Mouse (Mus musculus): Measurements from ENCODE around the gene Chpt1.
"Not testable (repeated sequence)": the region's sequence is repeated elsewhere in the genome, so short reads cannot be mapped to it uniquely, and the experiment has no call there.

The Chpt1 gene

DNA sequence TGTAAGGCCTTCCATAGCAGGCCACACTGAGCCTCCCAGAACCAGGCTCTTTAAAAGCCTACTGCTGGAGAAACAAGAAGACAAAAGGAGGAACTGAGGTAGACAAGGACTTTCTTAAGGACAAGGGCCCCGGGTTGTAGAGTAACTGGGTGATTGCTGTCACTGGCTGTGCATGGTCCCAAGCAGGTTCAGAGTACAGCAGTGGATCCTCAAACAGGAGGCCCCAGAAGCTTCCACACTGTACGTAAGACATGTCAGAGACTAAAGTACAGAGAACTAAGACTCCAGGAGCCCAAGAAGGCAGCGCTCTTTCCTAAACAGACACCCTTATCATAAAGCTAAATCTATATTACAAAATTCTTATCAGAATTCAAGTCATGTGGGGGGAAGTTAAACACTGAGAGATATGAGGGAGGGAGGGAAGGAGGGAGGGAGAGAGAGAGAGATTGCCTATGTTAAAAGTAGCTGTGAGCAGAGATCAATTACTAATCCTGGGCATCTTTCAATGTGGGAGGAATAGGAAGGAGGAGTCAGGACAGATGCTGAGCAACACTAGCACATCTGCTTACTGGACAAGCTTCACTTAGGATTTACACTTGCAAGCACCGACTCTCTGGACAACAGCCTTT is 8.8 kb downstream of the Chpt1 start:
- DNase-seq: no peak

DNA sequence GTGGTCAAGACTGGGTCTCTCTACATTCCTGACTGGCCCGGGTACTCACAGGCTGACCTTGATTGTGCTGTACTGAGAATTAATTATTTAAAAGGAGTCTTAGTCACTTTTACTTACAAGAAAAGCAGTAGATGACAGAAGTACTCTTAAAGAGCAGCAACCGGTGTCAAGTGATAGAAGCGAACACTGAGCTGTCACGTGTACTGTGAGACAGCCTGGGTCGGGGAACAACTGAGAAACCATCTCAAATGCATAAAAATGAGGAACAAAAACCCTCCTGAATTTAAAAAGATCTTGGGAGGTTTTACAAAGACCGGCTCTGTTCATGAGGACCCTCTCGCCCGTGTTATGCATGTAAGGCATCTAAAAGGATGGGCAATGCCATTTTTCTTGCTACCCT is 11.2 kb downstream of the Chpt1 start:
- DNase-seq: no peak

DNA sequence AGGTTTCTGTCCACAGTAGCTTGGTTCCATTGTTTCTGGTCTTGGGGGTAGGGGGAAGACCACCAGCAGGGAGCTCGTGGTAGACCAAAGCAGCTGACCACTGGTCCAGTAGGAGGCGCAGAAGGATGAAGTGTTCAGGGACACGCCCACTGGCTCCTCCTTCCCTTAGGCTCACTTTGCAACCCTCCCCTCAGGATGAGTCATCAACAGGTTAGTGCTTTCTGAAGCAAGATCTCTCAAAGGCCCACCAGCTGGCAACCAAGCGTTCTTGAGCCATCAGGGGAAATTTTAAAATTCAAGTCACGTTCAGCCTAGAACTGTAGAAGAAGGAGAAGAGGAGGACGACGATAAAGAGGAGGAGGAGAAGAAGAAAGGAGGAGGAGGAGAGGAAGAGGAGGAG is 12.2 kb downstream of the Chpt1 start:
- DNase-seq: peak; percentile 9

DNA sequence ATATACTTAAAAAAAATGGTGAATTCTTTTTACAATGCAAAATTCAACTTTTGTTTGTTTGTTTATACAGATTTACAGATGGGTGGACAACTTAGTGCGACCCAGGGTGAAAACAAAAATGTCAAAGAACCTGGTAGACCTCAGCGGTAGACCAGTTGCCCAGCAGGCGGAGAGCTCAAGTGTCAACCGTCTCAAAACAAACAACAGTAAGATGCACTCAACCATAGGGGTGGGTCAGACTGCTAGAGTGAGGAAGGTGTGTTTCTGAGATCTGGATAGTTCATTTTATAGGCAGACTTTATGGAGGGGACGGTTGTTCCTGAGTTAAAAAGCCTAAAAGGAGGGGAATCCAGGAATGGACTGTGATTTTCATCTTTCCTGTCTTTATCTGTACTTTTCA is 15.2 kb downstream of the Chpt1 start:
- no peak for DNase-seq

DNA sequence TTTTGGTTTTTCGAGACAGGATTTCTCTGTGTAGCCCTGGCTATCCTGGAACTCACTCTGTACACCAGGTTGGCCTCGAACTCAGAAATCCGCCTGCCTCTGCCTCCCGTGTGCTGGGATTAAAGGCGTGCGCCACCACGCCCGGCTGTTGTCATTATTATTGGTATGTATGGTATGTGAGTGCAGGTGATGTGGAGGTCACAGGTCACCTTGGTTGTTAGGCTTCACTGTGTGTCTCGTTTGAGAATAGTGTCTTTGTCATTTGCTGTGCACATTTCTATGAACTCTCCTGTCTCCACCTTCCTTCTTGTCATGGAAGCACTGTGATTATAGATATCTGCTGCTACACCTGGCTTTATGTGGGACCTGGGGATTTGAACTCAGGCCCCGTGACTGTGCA is 21.0 kb downstream of the Chpt1 start:
- DNase-seq: not testable (repeated sequence)

DNA sequence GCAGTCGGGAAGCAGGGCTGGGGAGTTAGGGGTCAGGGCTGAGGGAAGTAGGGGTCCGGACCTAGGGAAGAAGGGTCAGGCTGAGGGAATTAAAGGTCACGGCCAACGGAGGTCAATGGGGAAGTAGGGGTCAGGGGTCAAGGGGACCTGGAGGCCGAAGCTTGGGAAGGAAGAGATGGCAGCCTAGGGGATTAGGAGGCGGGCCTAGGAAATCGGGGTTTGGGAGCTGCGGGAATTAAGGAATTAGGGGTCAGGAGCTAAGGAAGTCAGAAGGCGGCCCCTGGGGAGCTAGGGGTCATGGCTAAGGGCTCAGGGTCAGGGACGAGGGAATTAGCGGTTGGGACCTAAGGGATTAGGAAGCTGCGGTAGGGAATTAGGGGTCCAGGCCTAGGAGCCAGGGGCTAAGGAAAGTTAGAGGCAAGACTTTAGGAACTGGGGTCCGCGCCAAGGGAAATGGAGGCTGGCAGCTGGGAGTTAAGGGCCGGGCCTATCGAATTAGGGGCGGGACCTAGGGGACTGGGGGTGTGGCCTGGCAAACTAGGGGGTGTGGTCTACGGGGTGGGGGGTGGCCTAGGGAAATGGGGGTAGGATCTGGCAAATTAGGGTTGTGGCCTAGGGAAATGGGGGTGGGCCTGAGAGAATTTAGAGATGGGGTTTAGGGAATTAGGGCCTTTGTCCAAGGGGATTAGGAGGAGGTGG is 43.6 kb downstream of the Chpt1 start:
- no peak for DNase-seq

DNA sequence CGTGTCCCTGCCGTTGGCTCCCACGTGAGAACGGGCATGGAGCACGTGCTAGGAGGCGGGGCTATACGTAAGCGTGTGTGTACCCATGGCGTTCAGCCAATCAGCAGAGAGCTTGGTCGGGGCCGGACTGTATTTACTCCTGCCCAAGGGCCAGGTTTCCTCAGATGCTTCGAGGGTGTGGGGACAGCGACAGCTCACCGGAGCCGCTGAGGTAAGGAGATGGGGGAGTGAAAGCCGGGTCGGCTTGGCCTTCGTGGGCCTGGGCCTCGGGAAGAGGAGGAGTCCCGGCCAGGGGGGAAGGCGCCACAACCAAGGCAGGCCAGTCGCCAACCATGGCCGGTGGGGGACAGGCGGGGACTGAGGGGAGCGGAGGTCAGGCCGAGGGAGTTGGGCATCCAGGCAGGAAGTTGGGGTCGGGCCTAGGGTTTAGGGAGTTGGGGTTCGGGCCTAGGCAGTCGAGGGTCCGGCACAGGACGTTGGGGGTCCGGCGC is 44.3 kb downstream of the Chpt1 start, which contains the start of gene Sycp3:
Gene Sycp3 (plus strand): TSS at position 68 of the 491 bp plus-strand sequence.
- DNase-seq: no peak

DNA sequence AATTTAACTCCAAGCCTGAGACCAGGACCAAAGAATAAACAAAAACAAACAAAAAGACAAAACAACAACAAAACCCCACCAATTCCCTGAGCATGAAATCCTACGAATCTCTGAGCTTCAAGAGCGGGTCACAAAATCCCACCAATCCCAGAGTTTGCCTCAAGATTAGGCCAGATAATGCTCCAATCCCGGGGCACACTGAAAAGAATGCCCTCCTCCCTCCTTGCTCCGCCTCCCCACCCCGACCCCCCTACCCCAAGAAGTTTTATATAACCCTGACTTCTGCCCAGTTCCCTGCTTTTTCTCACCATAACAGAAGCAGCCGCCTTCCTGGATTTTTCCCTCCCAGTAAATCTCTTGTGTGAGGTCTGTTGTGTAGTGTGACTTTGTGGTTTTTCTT is 46.1 kb downstream of the Chpt1 start:
- DNase-seq: no peak

DNA sequence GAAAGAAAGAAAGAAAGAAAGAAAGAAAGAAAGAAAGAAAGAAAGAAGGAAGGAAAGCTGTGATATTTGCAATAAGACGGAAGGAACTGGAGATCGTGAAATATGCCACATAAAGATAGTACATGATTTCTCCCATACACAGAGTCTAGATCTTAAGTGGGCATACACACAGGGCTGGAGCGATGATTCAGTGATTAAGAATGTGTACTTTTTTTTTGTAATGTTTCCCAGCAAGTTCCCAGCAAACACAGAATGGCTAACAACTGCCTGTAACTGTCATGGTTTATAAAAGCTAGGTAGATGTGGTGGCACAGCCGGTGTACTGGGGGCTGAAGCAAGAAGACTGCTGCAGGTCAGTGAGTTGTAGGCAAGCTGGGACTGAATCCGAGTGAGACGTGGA is 51.9 kb downstream of the Chpt1 start:
- no peak for DNase-seq

DNA sequence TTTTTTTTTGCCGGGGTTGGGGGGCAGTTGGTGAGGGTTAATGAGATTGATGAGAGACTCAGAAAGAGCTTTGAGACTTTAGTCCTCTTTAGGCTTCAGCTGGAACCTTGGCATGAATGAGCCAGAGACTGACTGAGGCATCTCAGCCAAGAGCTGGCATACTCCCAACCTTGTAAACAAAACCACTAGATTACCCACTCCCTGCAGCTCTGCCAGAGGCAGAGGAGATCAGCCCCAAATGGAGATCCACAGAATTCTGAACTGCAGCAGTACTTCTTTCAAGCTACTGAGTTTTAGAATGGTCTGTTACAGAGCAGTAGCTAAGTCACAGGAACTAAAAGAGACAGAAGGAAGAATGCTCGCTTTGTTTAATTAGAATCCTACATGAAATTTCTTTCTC is 52.7 kb downstream of the Chpt1 start:
- no peak for DNase-seq

DNA sequence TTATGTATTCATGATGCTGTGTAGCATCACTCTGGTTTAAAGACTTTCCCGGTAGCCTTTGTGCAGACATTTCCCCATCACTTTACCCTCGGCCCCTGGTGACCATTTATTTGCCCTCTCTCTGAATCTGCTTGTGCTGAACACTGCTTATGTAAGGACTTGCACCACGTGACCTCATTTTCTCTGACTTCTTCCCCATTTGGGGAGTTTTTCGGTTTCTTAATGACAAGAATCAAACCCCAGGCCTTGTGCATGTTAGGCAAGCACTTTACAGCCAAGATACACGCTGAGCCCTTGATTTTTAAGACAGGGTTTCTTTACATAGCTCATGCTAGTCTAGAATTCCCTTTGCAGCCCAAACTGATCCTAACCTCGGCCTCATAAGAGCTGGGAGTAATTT is 62.6 kb downstream of the Chpt1 start:
- no peak for DNase-seq

DNA sequence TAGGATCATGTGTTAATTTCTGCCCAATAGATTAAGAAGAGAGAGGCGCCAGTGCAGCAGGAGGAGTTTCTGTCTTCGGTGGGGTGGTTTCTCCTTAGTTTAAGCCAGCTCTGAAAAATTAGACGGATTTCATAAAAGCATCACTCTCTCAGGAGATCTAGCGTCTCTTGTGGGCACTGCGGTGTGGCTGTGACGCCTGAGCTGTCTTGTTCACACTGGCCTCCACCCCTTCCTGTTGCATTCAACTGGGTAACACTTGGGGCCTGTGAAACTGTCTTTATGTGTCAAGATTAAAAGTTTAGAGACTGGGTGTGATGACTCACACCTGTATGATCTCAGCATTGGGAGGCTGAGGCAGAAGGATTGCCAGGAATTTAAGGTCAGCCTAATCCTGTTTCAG is 75.9 kb downstream of the Chpt1 start:
- no peak for DNase-seq

DNA sequence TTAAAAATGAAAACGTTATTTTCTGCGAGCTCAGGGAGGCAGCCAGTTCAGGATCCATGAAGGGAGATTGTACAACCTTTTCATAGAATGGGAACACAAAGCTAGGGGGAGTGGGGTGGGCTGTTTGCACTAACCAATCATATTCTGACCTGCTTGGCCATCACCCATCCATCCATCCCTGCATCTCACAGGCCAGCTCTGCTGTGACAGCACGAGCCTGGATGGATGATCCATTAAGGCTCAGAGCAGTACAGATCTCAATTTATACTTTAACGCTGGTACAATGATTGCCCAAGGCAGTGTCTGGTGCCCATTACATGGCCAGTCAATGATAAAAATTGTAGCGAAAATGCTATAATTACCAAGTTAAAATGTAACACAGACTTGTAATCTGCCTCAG is 77.0 kb downstream of the Chpt1 start:
- DNase-seq: no peak

DNA sequence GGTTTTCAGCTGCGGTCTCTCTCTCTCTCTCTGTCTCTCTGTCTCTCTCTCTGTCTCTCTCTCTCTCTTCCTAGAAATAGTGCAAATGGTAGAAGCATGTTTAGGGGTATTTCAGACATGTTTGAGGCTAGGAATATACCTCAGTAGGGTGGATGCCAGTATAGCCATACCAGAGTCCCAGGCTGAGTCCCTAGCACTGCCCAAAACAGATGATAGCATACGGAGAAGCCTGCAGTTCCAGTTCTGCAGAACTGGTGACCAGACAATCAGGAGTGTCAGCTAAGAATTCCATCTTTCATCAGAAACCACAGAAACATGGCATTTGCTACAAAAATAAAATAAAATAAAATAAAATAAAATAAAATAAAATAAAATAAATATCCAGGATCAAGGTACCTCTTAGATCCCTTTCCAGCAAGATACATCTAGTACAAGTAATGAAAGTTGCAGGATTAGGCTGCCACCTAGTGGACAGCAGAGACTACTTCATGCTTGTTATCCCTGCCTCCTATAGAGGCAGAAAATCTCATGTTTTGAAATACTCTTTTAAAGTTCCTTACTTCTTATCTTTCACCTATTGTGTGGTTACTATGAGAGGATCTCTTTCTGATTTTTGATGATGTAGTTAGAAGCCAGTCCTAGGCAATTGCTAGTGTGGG is 77.6 kb downstream of the Chpt1 start:
- DNase-seq: peak; percentile 51

DNA sequence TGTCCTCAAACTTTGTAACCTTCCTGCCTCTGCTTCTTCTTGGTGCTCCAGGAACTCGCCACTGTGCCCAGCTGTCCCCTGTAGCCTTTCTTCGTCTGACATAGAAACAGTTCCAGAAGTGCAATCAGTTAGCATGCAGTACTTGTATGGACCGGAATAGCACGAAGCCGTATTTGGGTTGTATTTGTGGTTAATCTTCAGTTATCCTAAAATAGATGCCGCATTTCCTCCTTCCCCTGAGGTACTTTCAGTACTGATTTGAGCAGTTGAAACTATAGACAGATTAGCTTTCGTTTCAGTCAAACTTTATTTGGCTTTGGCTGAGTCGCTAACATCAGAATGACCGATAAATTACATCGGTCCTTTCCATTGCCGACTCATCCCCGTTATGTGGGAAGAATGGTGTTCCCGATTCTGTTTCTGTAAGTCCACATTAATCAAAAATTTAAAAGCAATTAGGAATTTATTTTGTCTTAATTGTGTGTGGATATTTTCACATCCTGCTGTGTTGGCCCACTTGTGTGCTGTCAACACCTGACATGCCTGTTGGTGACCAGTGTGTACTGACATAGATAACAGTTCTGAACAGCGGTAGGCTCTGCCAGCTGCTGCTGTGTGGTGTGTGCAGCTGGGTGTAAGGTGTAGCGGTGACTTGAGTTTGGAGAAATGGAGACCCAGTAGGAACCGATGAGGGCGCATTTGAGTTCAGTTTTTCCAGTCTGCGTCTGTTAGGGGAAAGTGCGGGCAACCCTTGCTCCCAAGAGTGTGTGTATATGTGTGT is 83.0 kb downstream of the Chpt1 start:
- no peak for DNase-seq

DNA sequence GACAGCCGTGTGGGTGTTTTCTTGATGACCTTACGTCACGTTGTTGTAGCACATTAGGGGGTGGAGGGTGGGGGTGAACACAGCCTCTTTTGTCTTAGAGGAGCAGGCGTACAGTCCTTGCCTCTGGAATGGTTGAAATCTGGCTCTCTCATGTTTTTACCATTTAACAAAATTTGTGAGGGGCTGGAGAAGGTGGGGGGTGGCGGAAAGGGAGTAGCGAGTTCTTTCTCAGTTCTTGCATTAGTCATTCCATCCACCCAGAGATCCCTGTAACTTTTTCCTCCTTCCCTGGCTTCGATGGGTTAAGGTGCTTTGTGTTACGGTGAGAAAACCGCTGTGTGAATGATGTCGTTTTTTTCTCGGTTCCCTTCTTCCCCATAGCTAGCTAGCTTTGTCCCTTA is 83.7 kb downstream of the Chpt1 start:
- no peak for DNase-seq

DNA sequence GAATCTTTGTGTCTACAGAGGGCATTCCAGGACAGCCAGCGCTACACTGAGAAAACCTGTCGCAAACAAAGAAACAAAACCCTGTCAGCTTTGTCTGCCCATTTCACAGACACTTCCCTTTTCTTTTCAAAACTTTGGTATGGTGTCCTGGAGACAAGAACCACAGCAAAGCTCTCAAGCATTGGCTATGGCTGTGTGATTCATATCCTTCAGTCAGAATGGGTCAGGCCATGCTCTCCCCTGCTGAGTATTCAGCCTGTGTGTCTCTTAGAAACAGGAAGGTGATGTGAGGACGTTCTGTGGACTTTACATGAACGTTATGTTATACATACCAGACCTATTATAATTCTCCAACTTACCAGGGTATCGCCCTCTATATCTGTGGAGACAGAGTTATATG is 86.2 kb downstream of the Chpt1 start:
- no peak for DNase-seq

DNA sequence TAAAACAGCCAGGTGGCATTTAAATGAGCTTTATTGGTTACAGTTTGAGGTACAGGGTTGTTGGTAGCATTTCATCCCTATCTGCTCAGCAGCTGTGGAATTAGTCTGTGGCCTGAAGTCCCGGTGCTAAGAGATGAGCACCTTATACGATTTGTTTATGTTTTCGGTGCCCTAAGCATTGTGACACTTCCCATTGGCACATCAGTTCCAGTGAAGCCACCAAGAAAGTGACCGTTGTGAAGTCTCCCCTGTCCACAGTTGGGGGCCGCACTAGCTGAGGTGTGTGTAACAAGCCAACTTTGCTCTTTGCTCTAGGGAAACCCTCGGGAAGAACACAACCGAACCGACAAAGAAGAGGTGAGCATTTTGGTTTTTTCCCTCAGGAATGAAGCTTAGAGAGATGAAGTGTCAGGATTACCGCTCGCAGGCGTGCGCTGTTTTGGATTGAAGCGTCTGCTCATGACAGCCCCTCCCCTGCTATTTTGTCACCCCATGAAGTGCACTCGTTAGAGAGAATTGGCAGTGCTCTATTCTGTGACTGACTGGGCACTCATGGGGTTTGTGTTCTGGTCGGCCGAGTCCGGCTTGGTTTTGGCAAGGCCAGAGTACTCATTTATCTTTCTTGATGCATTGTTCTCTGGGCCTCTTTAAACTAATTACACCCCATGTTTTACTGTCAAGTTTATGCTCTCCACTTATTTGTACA is 91.4 kb downstream of the Chpt1 start:
- DNase-seq: no peak

DNA sequence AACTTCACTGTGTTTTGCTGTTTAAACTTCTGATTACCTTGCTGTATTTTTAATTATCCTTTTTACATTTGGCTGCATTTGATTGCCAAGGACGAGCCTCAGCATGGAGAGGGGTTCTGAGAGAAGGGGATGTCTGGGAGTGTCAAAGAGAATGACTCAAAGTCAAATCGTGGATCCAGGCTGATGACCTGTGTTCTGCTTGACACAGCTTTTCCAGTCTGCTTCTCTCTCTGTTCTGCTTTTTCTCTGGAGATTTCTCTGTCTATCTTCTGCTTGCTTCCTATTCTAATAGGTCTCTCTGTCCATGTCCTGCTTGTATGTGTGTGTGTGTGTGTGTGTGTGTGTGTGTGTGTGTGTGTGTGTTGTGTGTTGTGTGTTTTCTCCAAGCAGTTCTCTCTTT is 94.1 kb downstream of the Chpt1 start:
- no peak for DNase-seq

DNA sequence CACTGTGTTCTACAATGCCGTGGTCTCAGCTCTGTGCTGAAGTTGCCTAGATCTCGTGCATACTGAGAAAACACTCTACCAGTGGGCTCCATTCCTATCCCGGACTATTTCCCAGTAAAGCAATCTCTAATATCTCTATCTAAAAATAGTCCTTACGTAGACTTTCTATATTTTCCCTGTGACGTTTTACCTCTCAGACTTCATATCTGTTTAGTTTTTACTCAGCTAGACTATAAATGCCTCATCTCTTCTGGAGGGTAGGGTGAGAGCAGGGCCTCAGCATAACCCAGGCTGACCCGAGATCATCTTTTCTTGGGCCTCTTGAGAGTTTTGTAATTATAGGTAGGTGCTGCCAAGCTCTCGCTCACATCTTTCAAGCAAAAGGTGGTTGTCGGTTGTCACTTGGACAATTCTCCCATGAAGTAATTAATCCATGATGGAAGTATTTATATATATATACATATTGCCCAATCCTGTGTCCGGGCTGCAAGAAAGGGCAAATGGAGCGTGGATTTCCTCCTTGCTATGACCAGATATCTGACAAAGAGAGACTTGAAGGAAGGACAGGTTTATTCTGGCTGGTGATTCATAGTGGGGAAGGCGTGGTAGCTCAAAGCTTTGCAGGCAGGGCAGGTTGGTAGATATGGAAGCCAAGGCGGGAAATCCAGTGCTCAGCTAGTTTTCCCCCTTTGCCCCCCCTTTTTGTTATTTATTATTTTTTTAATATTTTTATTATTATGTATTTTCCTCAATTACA is 95.8 kb downstream of the Chpt1 start:
- DNase-seq: no peak

DNA sequence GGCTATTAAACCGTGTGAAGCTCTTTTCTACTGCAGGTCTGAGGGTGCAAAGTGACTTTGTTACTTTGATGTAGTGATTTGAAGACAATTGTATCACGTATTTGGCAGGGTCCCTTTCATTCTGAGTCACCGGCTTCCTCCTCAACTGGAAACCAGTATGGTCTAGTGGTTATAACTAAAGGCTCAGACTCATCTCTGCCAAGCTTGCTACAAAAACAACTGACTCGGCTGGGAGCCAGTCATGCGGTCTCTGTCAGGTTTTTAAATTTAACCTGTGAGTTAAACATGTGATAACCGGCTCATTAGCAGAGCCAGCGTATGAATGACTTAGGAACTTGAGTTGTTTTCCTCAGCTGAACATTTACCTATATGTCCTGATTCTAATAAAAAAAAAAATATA is 98.1 kb downstream of the Chpt1 start:
- DNase-seq: no peak

DNA sequence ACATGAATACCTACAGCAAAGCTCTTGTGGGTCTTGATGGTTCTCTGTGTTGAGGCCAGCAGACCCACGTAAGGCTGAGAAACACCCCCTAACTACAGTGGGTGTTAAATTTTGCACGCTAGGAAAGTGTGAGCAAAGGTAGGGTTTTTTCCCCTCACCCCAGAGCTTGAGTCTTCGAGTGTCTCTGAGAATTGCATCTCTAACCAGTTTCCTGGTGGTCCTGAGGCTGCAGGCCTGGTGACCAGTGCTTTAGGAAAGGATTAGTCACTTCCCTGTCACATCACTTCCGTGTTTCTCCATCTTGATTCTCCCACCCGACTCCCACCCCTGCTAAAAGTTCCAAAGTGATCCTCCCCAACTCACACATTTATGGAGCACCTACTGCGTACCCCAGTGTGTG is 99.7 kb downstream of the Chpt1 start:
- no peak for DNase-seq

All from liver (tissue).